Mouse (Mus musculus) cerebellum, postnatal 4 days (tissue): ENCODE results near the gene Cpt1c.
"Not testable (repeated sequence)": the region's sequence is repeated elsewhere in the genome, so short reads cannot be mapped to it uniquely, and the experiment has no call there.

ENCODE experiments used
- DNase-seq, 2 experiments: peaks; one replicate each; pipeline ENCODE4 v3.0.0; 2022; ENCODE audit warnings: low spot score in 2 of 2, mixed read lengths in 1 of 2

Gene Cpt1c

GRCm38 (mm10) chr7:44974383-44975116 is at the start of gene Cpt1c:
Cpt1c (minus strand) TSS chr7:44974851.
- DNase-seq = peak; percentile 75 to 82

DNA sequence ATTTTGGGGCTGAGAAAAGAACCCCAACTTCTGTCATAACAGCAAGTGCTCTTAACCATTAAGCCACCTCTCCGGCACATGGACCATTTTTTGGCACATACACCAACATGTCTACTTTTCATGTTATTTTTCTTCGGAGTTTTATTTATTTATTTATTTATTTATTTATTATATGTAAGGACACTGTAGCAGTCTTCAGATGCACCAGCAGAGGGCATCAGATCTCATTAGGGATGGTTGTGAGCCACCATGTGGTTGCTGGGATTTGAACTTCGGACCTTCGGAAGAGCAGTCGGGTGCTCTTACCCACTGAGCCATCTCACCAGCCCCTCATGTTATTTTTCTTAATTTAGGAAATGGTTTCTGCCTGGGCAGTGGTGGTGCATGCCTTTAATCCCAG is 49.1 kb upstream of the Cpt1c start:
- DNase-seq = not testable (repeated sequence)

GRCm38 (mm10) chr7:45020225-45020624 is 45.6 kb upstream of the Cpt1c start:
- no peak for DNase-seq

DNA sequence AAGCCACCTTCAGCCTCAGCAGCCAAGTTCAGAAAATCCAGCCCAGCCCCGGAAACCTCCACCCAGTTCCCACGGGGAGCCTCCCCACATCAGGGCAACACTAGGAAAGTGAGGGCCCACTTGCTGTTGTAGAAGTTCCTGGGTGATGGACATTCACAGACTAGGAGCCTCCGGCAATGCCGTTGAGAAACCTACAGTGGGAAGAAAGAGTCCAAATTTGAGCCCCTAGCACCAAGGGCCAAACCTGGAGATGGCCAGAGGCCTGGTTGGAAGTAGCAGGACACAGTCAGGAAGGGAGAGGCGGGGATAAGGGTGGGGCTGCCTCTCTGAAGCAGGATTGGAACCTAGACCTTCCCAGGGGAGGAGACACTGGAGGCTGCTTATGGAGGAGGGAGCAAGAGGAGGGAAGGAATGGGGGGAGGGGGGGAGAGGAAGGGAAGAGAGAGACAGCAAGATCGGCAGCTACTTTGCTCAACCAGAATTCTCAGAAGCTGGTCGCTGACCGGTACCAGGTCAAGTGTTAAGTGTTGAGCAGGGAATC is 44.5 kb upstream of the Cpt1c start:
- DNase-seq = no peak

DNA sequence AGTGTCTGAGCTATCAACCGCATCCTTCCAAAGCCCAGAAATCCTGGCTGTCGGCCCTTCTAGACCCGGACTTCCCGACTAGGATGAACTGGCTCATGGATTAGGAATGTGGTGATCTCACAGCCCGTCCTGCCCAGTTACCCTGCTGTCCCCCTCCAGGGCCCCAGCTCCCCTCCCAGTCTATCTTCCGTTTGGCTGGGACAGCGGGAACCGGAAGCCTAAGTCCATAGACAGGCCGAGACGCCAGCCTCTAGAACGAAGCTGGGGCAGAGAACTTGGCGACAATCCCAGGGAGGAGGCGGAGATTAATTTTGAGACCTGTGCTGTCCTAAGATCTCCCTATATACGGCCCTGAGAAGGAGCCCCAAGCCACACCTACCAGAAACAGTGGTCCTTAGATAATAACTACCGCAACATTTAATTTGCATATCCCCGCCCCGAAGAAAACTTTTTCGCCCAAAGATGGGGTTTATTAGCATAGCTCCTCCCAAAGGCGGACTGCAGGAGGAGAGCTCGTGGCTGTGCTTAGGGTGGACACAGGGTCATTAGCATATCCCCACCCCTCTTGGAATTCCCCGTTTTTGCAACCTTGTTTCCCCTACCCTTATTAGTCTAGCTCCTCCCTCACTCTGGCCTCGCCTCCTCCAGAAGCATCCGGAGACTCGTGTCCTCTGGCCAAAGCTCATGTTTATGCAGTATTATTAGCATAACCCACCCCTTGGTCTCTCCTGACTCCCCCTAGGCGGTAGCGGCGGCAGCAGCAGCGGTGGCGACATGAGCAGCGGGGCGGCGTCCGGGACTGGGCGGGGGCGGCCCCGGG is 42.8 kb upstream of the Cpt1c start, which contains the start of gene Rras:
Gene Rras, plus strand, starts transcription at position 720 of the 820 bp plus-strand sequence.
- peak in 1 of 2 experiments; percentile 63 for DNase-seq

- no peak for DNase-seq
Observed at GRCm38 (mm10) chr7:45016761-45017160, 42.1 kb upstream of the Cpt1c start.

DNA sequence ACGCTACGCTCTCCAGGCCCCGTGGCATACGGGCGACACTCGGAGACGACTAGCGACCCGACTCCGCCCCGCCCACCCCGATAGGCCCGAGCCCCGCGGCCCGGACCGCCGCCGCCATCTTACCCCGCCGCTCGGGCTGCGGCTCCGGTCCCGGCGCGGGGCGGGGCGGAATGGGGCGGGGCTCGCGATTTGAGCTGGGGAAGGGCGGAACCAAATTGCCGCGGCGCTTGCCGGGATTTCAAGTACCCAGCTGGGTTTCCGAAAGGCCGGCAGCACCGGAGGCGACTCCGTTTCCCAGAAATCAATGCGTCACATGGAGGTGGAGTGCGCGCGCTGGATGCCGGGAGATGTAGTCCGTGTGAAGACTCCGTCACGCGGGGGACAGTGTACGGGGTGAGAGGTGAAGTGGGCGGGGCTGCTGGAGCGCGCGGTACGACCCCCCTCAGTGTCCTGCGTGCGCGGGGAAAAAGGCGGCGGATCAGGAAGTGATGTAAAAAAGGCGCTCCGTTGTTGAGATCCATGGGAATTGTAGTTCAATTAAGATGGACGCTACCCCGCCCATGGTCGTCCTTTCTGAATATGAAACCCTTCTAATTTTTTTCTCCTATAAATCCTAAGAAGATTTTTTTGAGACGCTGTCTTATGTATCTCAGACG is 41.4 kb upstream of the Cpt1c start, which contains the start of gene Scaf1:
Gene Scaf1, minus strand, starts transcription at position 407 of the 656 bp plus-strand sequence.
- peak; percentile 98 to 99 for DNase-seq

DNA sequence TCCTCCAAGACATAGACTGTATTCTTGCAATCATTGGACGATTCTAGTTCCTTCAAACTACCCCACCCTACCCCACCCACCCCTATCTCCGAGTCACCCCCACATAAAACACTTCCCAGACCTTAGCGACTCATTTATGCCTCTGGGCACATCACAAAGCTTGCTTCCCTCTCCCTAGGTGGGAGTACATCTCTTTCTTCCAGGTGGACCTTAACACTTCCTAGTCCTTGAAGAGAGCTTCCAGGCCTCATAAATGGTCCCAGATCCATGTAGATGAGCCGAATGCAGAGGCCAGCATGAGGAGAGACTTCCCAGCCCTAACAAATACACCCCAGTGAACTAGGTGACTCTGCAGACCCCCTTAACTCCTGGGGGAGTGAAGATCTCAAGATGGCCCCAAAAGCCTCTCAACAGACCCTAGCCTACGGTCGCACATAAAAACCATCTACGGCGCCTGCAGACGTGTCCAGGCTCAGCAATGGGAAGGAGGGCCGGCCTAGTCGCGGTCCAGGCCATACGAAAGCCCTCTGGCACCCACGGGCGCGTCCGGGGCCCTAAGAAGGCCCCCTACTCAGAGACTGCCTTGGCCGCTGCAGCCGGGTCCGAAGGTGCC is 40.8 kb upstream of the Cpt1c start:
- DNase-seq = no peak

GRCm38 (mm10) chr7:45014096-45014451 is 39.4 kb upstream of the Cpt1c start:
- no peak for DNase-seq

DNA sequence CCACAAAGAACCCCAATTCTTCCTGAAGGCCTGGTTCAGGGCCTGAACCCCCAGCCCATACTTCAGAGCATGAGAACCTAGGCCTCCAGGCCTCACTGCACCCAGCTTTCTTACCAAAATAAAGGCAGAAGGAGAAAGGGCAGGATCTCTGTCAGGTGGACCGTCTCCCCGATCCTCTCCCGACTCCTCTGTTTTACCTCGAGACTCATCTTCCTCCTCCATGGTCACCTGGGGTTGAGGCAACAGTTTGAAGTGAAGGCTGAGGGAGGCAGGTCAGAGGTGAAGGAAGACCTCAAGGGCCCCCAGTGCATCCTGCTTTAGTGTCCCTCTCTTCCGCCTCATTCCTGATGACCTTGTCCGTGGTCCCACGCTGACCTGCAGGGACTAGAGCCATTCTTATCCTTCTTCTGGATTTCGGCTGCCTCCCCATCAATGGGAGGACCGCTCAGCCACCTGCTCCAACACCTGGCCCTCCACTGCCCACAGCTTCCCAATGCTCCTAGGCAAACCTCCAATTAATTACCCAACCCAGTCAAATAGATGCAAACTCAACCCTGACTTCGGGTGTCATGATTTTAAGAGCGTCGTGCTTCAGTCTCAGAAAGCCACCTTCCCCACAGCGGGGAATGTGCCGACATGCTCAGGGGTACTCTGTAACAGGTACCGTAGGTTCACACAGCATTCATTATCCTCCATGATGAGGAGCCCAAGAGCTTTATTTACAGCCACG is 38.9 kb upstream of the Cpt1c start:
- no peak for DNase-seq

GRCm38 (mm10) chr7:45012824-45013223 is 38.2 kb upstream of the Cpt1c start:
- DNase-seq = no peak

DNA sequence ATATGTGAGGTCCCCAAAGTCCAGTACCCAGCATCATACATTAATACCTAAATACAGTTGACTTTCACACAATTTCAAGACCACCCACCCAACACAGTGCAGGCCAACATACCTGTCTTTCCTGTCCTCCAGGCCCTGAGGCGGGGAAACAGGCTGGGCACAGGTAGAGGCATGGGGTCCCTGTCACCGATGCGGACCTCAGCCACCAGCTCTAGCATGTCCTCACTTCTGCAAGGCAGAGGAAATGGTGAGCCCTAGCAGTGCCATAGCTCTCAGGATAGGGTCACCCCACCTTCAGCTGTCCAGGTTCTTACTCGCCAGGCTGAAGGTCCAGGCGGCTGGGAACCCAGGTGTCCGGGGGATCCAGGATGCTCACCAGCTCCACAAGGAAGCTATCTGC is 37.4 kb upstream of the Cpt1c start:
- no peak for DNase-seq

GRCm38 (mm10) chr7:45008411-45008810 is 33.8 kb upstream of the Cpt1c start:
- no peak for DNase-seq

DNA sequence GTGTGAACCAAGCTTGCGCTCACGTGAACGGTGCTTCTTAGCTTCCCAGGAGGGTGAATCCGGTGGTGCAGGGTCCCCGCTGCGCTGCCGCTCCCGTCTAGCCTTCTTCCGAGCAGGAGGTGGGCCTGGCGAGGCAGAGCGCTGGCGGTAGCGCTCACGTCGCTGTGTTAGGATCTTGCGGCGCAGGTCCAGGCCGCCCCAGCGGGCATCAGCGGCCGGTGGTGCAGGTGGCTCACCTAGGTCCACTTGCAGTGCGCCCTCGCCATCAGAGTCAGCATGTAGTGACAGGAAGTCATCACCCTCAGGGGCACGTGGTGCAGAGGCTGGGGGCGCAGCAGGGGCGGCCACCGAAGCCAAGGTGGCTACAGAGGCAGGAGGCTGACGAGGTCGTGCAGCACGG is 33.2 kb upstream of the Cpt1c start:
- no peak for DNase-seq

DNA sequence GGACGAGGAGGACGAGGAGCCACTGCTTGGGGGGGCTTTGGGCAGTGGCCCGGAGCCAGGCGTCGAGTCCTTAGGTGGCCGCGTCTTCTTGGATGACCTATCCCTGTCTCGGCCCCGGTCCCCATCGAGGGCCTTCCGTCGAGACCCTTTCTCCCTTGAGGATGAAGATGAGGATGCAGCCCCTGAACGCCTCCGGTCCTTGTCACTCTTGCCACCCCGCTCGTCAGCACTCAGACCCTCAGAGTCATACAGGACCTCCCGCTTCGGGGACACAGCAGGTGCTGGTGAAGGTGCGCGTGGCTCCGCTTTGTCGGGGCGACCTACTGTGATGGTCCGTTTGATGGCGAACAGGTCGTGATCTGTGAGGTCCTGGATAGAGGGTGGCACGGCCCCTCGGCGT is 32.5 kb upstream of the Cpt1c start:
- no peak for DNase-seq

DNA sequence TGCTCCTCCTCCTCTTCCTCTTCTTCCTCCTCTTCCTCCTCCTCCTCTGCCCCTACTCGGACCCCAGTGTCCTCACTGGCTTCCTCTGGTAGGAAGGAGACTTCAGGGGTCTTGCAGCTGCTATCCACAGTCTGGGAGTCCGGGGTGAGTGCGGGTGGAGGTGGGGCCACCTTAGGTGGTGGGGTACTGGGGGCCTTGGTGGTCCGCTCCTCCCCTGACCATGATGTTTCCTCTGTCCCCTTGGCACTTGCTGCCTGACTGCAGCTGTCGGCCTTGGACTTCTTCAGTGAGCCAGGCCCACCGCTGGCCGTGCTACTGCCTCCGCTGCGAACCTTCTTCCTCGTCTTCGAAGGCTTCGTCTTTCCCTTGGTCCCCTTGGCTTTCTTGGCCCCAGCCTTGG is 31.9 kb upstream of the Cpt1c start:
- no peak for DNase-seq

GRCm38 (mm10) chr7:45005321-45005992 is 30.8 kb upstream of the Cpt1c start:
- no peak for DNase-seq

GRCm38 (mm10) chr7:45004546-45004945 is 29.9 kb upstream of the Cpt1c start:
- DNase-seq = no peak

DNA sequence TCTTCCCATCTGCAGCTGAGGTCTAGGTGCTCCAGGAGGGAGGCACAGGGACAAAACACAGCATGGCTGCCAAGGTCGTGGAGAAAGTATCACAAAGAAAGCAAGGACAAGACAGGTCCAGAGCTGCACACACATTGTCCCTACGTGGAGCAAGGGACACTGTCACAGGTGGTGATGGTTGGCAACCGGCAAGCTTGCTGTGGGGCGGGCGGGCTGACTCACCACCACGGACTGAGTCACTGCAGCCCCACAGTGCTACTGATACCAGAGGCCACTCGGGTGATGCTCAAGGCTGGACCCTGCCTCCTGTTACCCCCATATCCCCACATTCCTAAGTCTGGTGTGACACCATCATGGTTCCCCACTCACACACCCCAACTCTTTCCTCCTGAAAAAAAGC is 27.8 kb upstream of the Cpt1c start:
- no peak for DNase-seq

GRCm38 (mm10) chr7:45000539-45001114 is 26.0 kb upstream of the Cpt1c start:
- DNase-seq = no peak
